Comparison of ENCODE assay signal across 8 mouse cellular contexts in the genomic region with DNA sequence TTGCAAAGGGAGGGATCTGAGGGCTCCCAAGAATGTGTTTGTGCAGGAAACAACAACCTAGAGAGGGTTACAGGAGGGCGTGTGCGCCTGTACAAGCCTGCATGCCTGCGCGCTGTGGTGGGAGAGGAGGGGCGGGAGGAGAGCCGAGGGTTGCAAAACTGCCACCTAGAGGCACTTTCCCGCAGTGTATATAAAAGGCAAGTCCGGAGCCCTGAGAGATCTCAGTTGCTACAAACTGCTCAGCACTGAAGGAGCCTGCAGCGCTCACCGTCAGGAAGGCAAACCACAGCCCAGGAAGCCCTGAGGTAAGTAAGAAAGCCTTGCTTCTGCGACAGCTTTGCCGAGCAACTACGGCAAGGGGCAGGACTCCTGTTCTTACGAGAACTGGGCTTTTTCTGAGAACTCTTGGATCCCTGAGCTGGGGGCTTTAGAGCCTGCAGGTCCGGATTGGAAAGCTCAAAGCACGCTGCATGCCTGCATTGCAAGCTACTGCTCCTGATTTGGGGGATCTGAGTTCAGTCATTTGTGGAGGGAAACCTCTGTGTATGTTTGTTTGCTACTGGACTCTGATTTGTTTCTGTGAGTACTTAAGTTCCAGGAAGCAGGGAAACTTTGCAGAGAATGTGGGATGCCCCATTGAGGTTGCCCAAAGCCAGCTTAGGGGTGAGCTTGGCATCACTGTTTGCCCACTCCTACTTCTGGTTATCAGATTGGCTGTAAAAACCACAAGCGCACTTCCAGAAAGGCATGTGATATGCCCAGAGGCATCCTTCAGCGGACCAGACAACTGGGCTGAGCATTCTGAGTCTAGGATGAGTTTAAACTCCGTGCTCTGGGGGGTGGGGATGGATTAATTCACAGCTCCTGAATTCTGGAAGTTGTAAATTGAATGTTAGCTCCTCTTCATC. TPM values are rescaled to one million over a fixed set of nuclear protein-coding genes. Genes with fewer than 3 reads are reported as not detected.
DNase-seq lines count a peak whose midpoint lies in the region; ATAC-seq and TF ChIP-seq lines count a peak whose summit lies in the region.

TSS of gene Ackr3 (plus strand) at position 198 of the 908 bp plus-strand sequence.

- intact Hi-C loops in left cerebral cortex, postnatal 36 days (cut with DNase I): loop anchor here (2.0 to 10.0 kb wide), 3 partner anchors 142 to 385 kb away; no protein-coding TSS in a partner anchor

- 1% methylated on average over 19 of the region's 19 CpGs for WGBS in embryonic facial prominence, embryonic 13.5 days
- WGBS in midbrain, embryonic 10.5 days: under 1% methylated on average over 19 of the region's 19 CpGs
- 2% methylated on average over 19 of the region's 19 CpGs for WGBS in small intestine, adult 2 months

- H3K4me3 ChIP-seq in embryonic facial prominence, embryonic 13.5 days: peak within 1 kb of the TSS; percentile 76
- peak within 1 kb of the TSS; percentile 70 for H3K4me3 ChIP-seq in midbrain, embryonic 10.5 days
- peak within 1 kb of the TSS; percentile 59 for H3K4me3 ChIP-seq in small intestine, adult 2 months (ENCODE audit: low read depth, low read length)

- peak within 1 kb of the TSS; percentile 87 for H3K9ac ChIP-seq in embryonic facial prominence, embryonic 13.5 days

- H3K27me3 ChIP-seq in embryonic facial prominence, embryonic 13.5 days: peaks cover 11% of the 10 kb centered on the region; the same call in 1 of the 2 replicates
- peaks cover 26% of the 10 kb centered on the region for H3K27me3 ChIP-seq in midbrain, embryonic 10.5 days (ENCODE audit: low read depth, poor library complexity, severe bottlenecking)
- H3K27me3 ChIP-seq in small intestine, adult 2 months (ENCODE audit: control insufficient read depth, insufficient read depth, low read length): no peaks in the 10 kb centered on the region

- TF ChIP-seq CTCF in small intestine, adult 2 months (IDR thresholded peaks at IDR 0.05; ENCODE audit: extremely low read depth, insufficient read length, insufficient replicate concordance, low read depth, low read length): peak; percentile 56; the same call in 1 of the 2 replicates

- no peaks in the 10 kb centered on the region for H3K36me3 ChIP-seq in embryonic facial prominence, embryonic 13.5 days
- H3K36me3 ChIP-seq in midbrain, embryonic 10.5 days: peaks cover 4% of the 10 kb centered on the region; the same call in 1 of the 2 replicates
- no peaks in the 10 kb centered on the region for H3K36me3 ChIP-seq in small intestine, adult 2 months (ENCODE audit: control insufficient read depth, insufficient read depth, low read length)

- ATAC-seq in embryonic facial prominence, embryonic 13.5 days (ENCODE audit: insufficient number of reproducible peaks, insufficient read depth, low FRiP score, low TSS enrichment, low read depth): peak; percentile 84
- no peak for ATAC-seq in monocyte, adult 5-6 weeks (replicated peaks; ENCODE audit: insufficient number of reproducible peaks, low FRiP score, low TSS enrichment, poor library complexity, severe bottlenecking)

- peak within 1 kb of the TSS; percentile 77 for H3K4me2 ChIP-seq in embryonic facial prominence, embryonic 13.5 days

- H3K27ac ChIP-seq in embryonic facial prominence, embryonic 13.5 days: peak within 1 kb of the TSS; percentile 81
- peak within 1 kb of the TSS; percentile 91 for H3K27ac ChIP-seq in midbrain, embryonic 10.5 days (replicated peaks)
- peak within 1 kb of the TSS; percentile 9; the same call in 1 of the 2 replicates for H3K27ac ChIP-seq in small intestine, adult 2 months (ENCODE audit: insufficient read depth, low read depth, low read length)

- H3K4me1 ChIP-seq in embryonic facial prominence, embryonic 13.5 days: peaks cover 58% of the 10 kb centered on the region
- H3K4me1 ChIP-seq in midbrain, embryonic 10.5 days: peaks cover 71% of the 10 kb centered on the region
- no peaks in the 10 kb centered on the region; the same call in none of the 2 replicates for H3K4me1 ChIP-seq in small intestine, adult 2 months (ENCODE audit: control insufficient read depth, insufficient read depth, insufficient read length, low read length)

- peak; percentile 80 for DNase-seq in adrenal gland, postnatal 25 days
- DNase-seq in heart, adult 11 months: peak; percentile 99
- DNase-seq in kidney, adult 11 months: peak; percentile 78
- DNase-seq in left cerebral cortex, postnatal 36 days (ENCODE audit: low spot score in 2 of 2): peak; percentile 71 to 79
- peak; percentile 88 for DNase-seq in midbrain, embryonic 10.5 days (ENCODE audit: low spot score)

- peak; percentile 58 for TF ChIP-seq POLR2A in small intestine, adult 2 months (IDR thresholded peaks at IDR 0.05; ENCODE audit: low read depth, low read length)

- no peaks in the 10 kb centered on the region for H3K9me3 ChIP-seq in embryonic facial prominence, embryonic 13.5 days
- no peaks in the 10 kb centered on the region for H3K9me3 ChIP-seq in midbrain, embryonic 10.5 days (replicated peaks)

RNA-seq across cellular contexts. Expression of gene Ackr3, which starts in this region (rescaled TPM):
- 71.5 and 101 TPM in 2 replicates for total RNA-seq in adrenal gland, postnatal 25 days (2021)
- 48.5 and 60.6 TPM in 2 replicates for polyA plus RNA-seq in embryonic facial prominence, embryonic 13.5 days (2015; fragmentation: Nextera tagmentation; extraction: Ambion mirVana)
- 1 to 10 TPM; 6.3 to 7.7 TPM for total RNA-seq in left cerebral cortex, postnatal 36 days (2021)
- 26.3 and 30.9 TPM in 2 replicates for polyA plus RNA-seq in midbrain, embryonic 10.5 days (2016; fragmentation: Nextera tagmentation; extraction: Ambion mirVana)
- polyA plus RNA-seq in small intestine, adult 2 months (2012; rRNA removed): 21.7 and 22.5 TPM in 2 replicates
- total RNA-seq in monocyte, adult 5-6 weeks (2017): 8.7 TPM in 1 of 3 replicates, not detected in the others

Comparison
In these comparisons a context has a peak if more than half of its experiments do, and no peak if none do; other contexts are left out.
1. H3K27ac ChIP-seq: peak in every context shown above with its lines; median percentile 91 in midbrain, embryonic 10.5 days; 81 in embryonic facial prominence, embryonic 13.5 days; 9 in small intestine, adult 2 months.